Mouse (Mus musculus) forebrain, embryonic 16.5 days (tissue): ENCODE results near the gene Lrrc29. TPM values are rescaled to one million over a fixed set of nuclear protein-coding genes. Genes with fewer than 3 reads are reported as not detected.
A peak's percentile ranks its signal among the peaks of the same experiment; 100 is the strongest.
"Not testable (repeated sequence)": the region's sequence is repeated elsewhere in the genome, so short reads cannot be mapped to it uniquely, and the experiment has no call there.

Source experiments
- ATAC-seq: fragments of 200-750 bp; cut with Nextera tagmentation; 2 replicates; pipeline ENCODE4 v1.8.0; 2017; ENCODE audit warnings: mild to moderate bottlenecking, moderate library complexity
- H3K27ac ChIP-seq: fragments of 300-500 bp; sonication (generic); 2 replicates; pipeline ENCODE4 v1.5.1; 2014; ENCODE audit warnings: low read length, control low read depth
- H3K27me3 ChIP-seq: fragments of 300-500 bp; sonication (generic); replicated peaks from 2 replicates; pipeline ENCODE4 v1.6.1; 2014; ENCODE audit warnings: low read length; ENCODE audit not compliant: control insufficient read depth, insufficient read depth
- H3K36me3 ChIP-seq: fragments of 300-500 bp; sonication (generic); 2 replicates; pipeline ENCODE4 v1.6.1; 2014; ENCODE audit not compliant: control insufficient read depth, insufficient read depth
- H3K4me1 ChIP-seq: fragments of 300-500 bp; sonication (generic); replicated peaks from 2 replicates; pipeline ENCODE4 v1.6.1; 2014; ENCODE audit warnings: low read length; ENCODE audit not compliant: control insufficient read depth, insufficient read depth
- H3K4me2 ChIP-seq: fragments of 300-500 bp; sonication (generic); 2 replicates; pipeline ENCODE4 v1.6.1; 2014; ENCODE audit warnings: mild to moderate bottlenecking, low read length, control low read depth
- H3K4me3 ChIP-seq: fragments of 300-500 bp; sonication (generic); replicated peaks from 2 replicates; pipeline ENCODE4 v1.5.1; 2014; ENCODE audit warnings: mild to moderate bottlenecking, low read length, control low read depth
- H3K9ac ChIP-seq: fragments of 300-500 bp; sonication (generic); replicated peaks from 2 replicates; pipeline ENCODE4 v1.6.1; 2014; ENCODE audit warnings: low read depth, low read length, control low read depth
- H3K9me3 ChIP-seq: fragments of 300-500 bp; sonication (generic); 2 replicates; pipeline ENCODE4 v1.6.1; 2016; ENCODE audit warnings: low read length; ENCODE audit not compliant: control insufficient read depth
- WGBS: fragments of 180-500 bp; shearing (Covaris S2); extraction: QIAGEN DNeasy Blood & Tissue Kit; methylation state at CpG from one replicate; pipeline ENCODE4 v1.1.7; 2014; 5-methylcytosine and 5-hydroxymethylcytosine counted together
- polyA plus RNA-seq: library from polyadenylated mRNA; unstranded; fragments of >200 nt; fragmentation: Nextera tagmentation; extraction: Ambion mirVana; gene quantifications from 2 replicates; pipeline ENCODE4 v1.2.1, GENCODE M21; 2015

The Lrrc29 gene
- polyA plus RNA-seq, 1 experiment from 2014 or later = 0.99 TPM

DNA sequence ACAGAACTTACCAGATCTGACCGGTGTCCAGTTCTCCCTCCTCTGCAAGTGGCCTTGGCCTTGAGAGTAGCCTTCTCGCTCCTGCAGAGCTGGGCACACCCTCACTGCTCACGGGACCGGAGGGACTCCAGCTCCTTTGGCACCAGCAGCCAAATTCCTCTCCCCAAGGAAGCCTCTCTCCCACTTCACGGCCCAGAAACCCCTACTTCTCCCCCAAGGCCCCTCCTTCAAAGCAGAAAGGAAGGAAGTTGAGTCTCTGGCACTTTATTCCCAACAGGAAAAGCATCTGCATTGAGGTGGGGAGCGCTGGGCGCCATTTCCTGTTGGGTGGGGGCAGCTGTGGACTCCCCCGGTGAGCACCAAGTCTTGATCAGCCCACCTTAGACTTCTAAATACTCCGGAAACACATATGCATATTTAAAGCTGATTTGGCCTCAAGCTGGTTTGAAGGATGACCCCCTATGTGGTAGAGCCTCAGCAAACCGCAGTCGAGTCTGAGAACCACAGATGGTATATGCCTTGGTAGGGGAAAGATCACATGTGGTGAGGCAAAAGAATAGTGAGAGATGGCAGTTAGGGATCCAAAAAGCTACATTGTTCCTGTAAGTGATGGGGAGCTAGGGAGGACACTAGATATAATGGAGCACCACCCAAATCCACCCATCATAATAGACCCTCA, 30.0 kb downstream of the Lrrc29 start, which contains the start of gene Exoc3l:
Exoc3l (minus strand) TSS at position 207 of the 679 bp plus-strand sequence.
- WGBS = 76% methylated on average over 11 of the region's 11 CpGs

DNA sequence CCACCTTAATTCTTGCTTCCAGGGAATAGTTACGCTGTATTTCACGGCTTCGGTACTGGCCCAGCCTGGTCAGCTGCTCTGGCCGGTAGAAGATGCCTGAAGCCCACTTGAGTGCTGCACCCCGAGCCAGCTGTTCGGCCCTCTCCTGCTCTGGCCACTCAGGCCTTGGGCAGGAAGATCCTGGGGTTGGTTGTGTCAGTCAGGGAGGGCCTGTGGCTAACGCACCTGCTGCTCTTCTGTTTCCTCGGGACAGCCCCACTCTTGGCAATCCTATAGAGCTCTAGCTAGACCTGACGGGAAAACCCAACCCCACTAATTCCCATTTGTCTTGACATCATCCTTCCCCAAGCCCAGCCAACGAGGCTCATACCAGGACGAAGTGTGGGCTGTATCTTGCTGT, 30.8 kb downstream of the Lrrc29 start:
- Histone ChIP-seq H3K27ac (no peak overlapping the region), H3K9me3 (no peaks in the 10 kb centered on the region), H3K4me2 (no peak overlapping the region), H3K4me1 (peaks cover 27% of the 10 kb centered on the region), H3K9ac (no peak overlapping the region), H3K36me3 (peaks cover 6% of the 10 kb centered on the region), H3K4me3 (no peak overlapping the region), H3K27me3 (no peaks in the 10 kb centered on the region)
- 74% methylated on average over 11 of the region's 11 CpGs for WGBS
- ATAC-seq = no peak

More for the DNA sequence above, 30.0 kb downstream of the Lrrc29 start, which contains the start of gene Exoc3l:
- H3K4me2 ChIP-seq = peak within 1 kb of the TSS; percentile 89
- no peak within 1 kb of the TSS for H3K9ac ChIP-seq
- H3K4me1 ChIP-seq = peaks cover 20% of the 10 kb centered on the region
- H3K36me3 ChIP-seq = peaks cover 9% of the 10 kb centered on the region
- ATAC-seq = no peak
- H3K4me3 ChIP-seq = no peak within 1 kb of the TSS; the same call in 1 of the 2 replicates
- H3K27ac ChIP-seq = no peak within 1 kb of the TSS
- no peaks in the 10 kb centered on the region for H3K27me3 ChIP-seq
- no peaks in the 10 kb centered on the region for H3K9me3 ChIP-seq

DNA sequence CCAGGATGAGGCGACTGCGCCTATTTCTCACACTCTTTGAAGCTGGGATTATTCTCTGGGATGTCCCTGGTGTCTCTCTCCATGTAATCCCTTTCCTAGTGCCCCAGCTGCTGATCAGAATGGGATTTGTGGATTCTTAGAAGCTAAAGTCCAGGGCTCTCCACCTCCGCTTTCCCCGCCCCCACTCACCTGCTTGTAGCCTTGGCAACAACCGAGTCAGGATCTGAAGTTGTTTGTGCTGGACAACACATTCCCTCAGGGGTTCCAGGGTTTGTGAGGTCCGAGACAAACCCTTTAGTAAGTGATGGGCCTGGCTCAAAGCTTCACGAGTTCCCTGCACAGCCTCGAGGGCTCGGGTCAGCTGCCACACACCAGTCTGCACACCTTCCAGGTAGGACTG, 31.3 kb downstream of the Lrrc29 start:
- Histone ChIP-seq H3K4me2 (no peak overlapping the region), H3K4me1 (peaks cover 32% of the 10 kb centered on the region), H3K27me3 (no peaks in the 10 kb centered on the region), H3K27ac (no peak overlapping the region), H3K4me3 (no peak overlapping the region), H3K36me3 (peaks cover 1% of the 10 kb centered on the region), H3K9ac (no peak overlapping the region), H3K9me3 (no peaks in the 10 kb centered on the region)
- 65% methylated on average over 9 of the region's 9 CpGs for WGBS
- no peak for ATAC-seq

DNA sequence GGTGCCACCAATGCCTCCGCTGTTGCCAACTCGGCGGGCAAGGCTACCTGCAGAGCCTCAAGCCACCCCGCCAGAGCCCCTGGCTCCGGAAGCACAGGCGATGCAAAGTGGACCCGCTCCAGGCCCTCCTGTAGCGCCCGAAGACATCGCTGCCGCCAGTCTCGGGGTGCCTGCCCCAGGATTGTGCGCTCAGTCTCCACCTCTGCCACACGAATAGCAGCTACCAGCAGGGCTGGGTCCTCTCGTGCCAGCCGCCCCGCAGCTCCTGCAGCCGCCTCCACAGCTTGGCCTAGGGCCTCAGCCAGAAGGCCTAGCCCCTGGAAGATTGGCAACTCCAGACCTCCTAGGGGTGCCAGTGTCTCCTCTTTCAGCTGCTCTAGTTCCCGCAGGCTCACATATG, 32.7 kb downstream of the Lrrc29 start:
- no peak overlapping the region for H3K4me3 ChIP-seq
- H3K9ac ChIP-seq = no peak overlapping the region
- no peak for ATAC-seq
- H3K4me2 ChIP-seq = no peak overlapping the region
- WGBS = 69% methylated on average over 19 of the region's 19 CpGs
- peaks cover 26% of the 10 kb centered on the region for H3K4me1 ChIP-seq
- H3K27ac ChIP-seq = no peak overlapping the region
- no peaks in the 10 kb centered on the region for H3K36me3 ChIP-seq
- H3K27me3 ChIP-seq = no peaks in the 10 kb centered on the region
- H3K9me3 ChIP-seq = no peaks in the 10 kb centered on the region

DNA sequence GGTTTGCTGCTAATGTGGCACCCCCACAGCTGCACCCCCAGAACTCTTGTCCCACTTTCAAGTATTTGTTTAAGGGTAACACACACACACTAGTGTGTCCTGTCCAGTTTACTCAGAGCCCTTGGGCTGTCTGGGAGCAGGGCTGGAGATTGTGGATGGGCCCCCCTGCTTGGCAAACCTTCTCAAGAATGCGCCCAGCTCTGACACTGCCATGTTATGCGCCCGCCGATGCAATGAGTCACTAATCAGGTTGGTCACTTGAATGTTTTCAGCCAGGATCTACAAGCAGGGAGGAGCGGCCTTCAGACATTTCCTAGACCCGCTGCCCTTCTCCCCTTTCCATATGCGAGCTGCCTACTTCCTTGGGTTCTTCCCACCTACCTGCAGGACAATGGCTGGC, 33.6 kb downstream of the Lrrc29 start:
- Histone ChIP-seq H3K36me3 (no peaks in the 10 kb centered on the region), H3K27me3 (no peaks in the 10 kb centered on the region), H3K4me2 (no peak overlapping the region), H3K9me3 (no peaks in the 10 kb centered on the region), H3K9ac (no peak overlapping the region), H3K27ac (no peak overlapping the region), H3K4me1 (peaks cover 31% of the 10 kb centered on the region), H3K4me3 (no peak overlapping the region)
- whole genome bisulfite sequencing = 80% methylated on average over 7 of the region's 7 CpGs
- ATAC-seq = no peak

DNA sequence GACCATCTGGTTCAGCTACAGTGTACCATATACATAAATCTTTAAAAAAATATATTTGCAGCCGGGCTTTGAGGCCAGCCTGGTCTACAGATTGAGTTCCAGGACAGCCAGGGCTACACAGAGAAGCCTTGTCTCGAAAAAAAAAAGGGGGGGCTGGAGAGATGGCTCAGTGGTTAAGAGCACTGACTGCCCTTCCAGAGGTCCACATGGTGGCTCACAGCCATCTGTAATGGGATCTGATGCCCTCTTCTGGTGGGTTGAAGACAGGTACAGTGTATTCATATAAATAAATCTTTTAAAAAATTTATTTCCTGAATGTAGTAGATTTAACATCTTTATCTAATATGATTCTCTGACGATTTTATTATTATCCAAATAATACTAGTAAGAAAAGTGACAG, 34.3 kb downstream of the Lrrc29 start:
- H3K4me3 ChIP-seq, ATAC-seq, H3K9ac ChIP-seq, H3K36me3 ChIP-seq, H3K9me3 ChIP-seq, H3K27me3 ChIP-seq, H3K27ac ChIP-seq, H3K4me2 ChIP-seq: not testable (repeated sequence)
- H3K4me1 ChIP-seq = peaks cover 33% of the 10 kb centered on the region
- 71% methylated on average over 3 of the region's 3 CpGs for WGBS

DNA sequence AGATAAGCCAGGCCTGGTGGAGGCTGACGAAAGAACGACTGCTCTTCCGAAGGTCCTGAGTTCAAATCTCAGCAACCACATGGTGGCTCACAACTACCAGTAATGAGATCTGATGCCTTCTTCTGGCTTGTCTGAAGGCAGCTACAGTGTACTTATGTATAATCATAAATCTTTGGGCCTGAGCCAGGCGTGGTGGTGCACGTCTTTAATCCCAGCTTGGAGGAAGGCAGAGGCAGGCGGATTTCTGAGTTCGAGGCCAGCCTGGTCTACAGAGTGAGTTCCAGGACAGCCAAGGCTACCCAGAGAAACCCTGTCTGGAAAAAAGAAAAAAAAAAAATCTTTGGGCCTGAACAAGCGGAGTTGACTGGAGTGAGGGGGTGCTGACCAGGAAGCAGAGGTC, 34.7 kb downstream of the Lrrc29 start:
- H3K4me2 ChIP-seq, H3K9me3 ChIP-seq, H3K4me3 ChIP-seq, H3K36me3 ChIP-seq, ATAC-seq, H3K27me3 ChIP-seq, H3K9ac ChIP-seq, H3K27ac ChIP-seq: not testable (repeated sequence)
- peaks cover 38% of the 10 kb centered on the region for H3K4me1 ChIP-seq
- 88% methylated on average over 8 of the region's 8 CpGs for WGBS

DNA sequence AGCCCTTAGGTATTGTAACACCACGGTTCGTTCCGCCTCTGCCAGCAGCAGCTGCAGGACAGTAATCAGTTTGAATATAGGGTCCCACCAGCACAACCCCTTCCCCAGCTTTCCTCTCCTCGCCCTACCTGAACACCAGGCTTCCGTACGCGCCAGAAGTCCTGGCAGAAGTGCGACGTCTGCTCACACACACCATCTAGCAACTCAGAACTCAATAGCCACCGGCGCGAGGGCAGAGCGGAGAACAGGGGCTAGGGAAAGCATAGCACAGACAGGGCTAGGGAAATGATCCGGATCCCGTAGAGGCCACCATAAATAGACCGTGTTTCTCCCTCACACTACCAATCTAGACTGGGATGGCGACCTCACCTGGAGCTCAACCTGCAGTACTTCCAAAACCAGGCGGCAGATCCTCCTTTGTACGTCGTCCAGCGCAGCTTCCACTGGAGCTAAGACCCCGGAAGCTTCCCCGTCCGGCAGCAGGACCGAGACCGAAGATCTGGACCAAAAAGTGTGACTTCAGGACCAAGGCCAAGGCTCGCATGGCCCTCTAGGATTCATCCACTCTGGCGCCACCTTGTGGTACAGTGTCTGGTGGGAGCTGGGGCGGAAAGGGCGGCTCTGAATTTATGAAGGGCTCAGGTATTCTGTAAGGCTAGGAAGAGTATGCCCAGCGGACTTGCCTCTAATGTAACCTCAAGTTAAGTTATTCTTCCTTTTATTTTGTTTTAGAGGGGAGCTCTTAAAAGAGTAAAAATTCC, 35.3 kb downstream of the Lrrc29 start:
- Histone ChIP-seq H3K27ac (no peak overlapping the region), H3K4me1 (peaks cover 44% of the 10 kb centered on the region), H3K4me3 (peak overlapping the region; percentile 61), H3K36me3 (no peaks in the 10 kb centered on the region), H3K9ac (peak overlapping the region; percentile 59), H3K4me2 (peak overlapping the region; percentile 84), H3K9me3 (no peaks in the 10 kb centered on the region), H3K27me3 (no peaks in the 10 kb centered on the region)
- no peak for ATAC-seq
- 4% methylated on average over 31 of the region's 31 CpGs for WGBS

DNA sequence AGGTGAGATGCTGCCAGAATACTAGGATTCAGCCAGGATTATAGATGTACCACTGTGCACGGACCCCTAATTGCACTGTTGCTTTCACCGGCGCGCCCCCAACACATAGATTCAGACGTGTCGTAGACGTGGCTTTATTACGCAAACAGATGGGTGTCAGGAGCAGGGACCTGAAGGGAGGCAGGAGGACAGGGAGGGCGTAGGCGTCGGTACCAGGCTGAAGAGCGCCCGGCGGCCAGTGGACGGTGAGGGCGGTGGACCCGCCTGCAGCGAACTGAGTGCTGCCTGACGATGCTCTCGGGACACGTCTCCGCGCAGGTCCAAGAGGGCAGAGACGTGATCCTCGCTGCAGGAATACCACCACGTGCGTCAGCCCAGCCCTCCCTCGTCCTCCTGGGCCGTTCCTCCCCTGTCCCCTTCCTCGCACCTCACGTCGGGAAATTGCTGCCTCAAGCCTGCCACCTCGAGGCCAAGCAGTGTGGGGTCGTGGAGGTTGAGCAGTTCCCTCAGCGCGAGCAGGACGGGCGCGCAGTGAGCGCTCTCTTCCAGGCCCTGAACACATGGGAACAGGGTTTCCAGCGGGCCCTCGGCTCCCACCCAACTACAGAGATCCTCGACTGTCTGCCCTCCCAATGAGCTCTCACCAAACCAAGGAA, 36.1 kb downstream of the Lrrc29 start, which contains the start of gene 4931428F04Rik:
4931428F04Rik (minus strand) TSS at position 60 of the 656 bp plus-strand sequence.
- ATAC-seq = peak; percentile 16

More for the DNA sequence above, 36.1 kb downstream of the Lrrc29 start, which contains the start of gene 4931428F04Rik:
- H3K9me3 ChIP-seq = no peaks in the 10 kb centered on the region
- H3K27me3 ChIP-seq = no peaks in the 10 kb centered on the region
- peak within 1 kb of the TSS; percentile 84 for H3K4me2 ChIP-seq
- whole genome bisulfite sequencing = 1% methylated on average over 43 of the region's 43 CpGs
- H3K36me3 ChIP-seq = no peaks in the 10 kb centered on the region
- H3K4me3 ChIP-seq = peak within 1 kb of the TSS; percentile 61
- peak within 1 kb of the TSS; percentile 91 for H3K27ac ChIP-seq
- H3K4me1 ChIP-seq = peaks cover 50% of the 10 kb centered on the region
- H3K9ac ChIP-seq = peak within 1 kb of the TSS; percentile 59
